Mouse (Mus musculus) gastrocnemius, adult 2 months (tissue): Measurements from ENCODE around the gene Zc3h12a. TPM values are rescaled to one million over a fixed set of nuclear protein-coding genes. Genes with fewer than 3 reads are reported as not detected.
A peak's percentile ranks its signal among the peaks of the same experiment; 100 is the strongest.

ENCODE experiments used
- DNase-seq: peaks from one replicate; pipeline ENCODE4 v3.0.0; 2022
- H3K27ac ChIP-seq: fragments of 200-600 bp; 2 replicates; pipeline ENCODE4 v1.8.1; 2022; ENCODE audit warnings: mild to moderate bottlenecking
- H3K4me3 ChIP-seq: fragments of 200-600 bp; 2 replicates; pipeline ENCODE4 v1.8.1; 2022; ENCODE audit warnings: mild to moderate bottlenecking, moderate library complexity
- CTCF ChIP-seq: fragments of 200-600 bp; IDR thresholded peaks from 2 replicates; pipeline ENCODE4 v1.8.1; 2022; ENCODE audit warnings: antibody characterized with exemption, mild to moderate bottlenecking, moderate library complexity
- intact Hi-C: fragments of 180-260 bp; cut with DNase I; formaldehyde crosslinking; loops from one replicate; pipeline ENCODE4 v1.15.1; 2025
- long read RNA-seq, 2 experiments: library from polyadenylated mRNA; stranded (forward); transcript quantifications; one replicate each; pipeline ENCODE4 v2.0.0; 2021
- total RNA-seq, 2 experiments: library from RNA; stranded (reverse); gene quantifications; 2 replicates each; pipeline ENCODE4 v1.2.3; 2021

The Zc3h12a gene
- 1 to 10 TPM; 2.6 TPM for total RNA-seq
- long read RNA-seq, experiment 1, partial matches to known transcripts: 0 of 4 reads
- long read RNA-seq, experiment 1, other reads (novel, unspliced or antisense): 0 of 4 reads
- long read RNA-seq, experiment 2, transcript Zc3h12a-201 (6 exons, 2,755 nt): major isoform, 7 of 8 reads
- long read RNA-seq, experiment 2, partial matches to known transcripts: 0 of 8 reads
- long read RNA-seq, experiment 2, other reads (novel, unspliced or antisense): 1 of 8 reads

DNA sequence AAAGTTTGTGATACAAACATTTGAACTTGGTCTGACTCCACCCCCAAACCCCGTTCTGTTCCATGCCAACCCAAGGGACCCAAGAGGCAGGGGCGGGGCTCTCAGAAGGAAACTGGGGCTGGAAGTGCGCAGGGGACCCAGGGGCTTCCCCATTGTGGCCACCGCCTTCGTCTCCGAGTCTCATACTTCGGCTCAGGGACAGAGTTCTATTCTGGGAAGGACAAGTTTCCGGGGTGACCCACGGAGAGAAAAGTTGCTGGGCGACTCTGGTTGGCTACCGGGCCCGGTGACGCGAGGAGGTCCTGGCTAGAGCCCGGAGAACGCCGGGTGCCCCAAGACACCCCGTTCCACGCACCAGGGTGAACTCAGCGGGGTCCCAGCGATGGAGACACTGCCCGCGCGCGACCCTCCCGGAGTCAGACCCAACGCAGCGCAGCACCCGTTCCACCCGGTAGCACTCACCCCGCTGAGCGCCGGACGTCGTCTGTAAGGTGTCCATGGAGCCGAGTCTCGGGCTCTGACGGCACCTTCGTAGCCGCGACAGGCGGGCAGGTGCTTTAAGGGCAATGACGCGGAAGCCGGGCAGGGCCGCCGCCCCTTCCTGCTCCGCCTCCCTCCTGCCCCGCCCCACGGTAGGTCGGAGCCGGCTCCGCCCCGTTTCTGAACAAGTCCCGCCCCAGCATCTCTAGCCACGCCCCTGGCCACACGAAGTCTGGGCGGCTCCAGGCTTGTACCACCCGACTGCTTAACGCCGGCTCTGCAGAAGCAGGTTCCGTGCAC is at the start of gene Zc3h12a:
TSS of gene Zc3h12a (minus strand) at position 536 of the 780 bp plus-strand sequence.
- Histone ChIP-seq H3K4me3 (peak within 1 kb of the TSS; percentile 100), H3K27ac (peak within 1 kb of the TSS; percentile 99)
- DNase-seq: peak; percentile 95
- intact Hi-C loops: no loop called here
- TF ChIP-seq CTCF: no peak

DNA sequence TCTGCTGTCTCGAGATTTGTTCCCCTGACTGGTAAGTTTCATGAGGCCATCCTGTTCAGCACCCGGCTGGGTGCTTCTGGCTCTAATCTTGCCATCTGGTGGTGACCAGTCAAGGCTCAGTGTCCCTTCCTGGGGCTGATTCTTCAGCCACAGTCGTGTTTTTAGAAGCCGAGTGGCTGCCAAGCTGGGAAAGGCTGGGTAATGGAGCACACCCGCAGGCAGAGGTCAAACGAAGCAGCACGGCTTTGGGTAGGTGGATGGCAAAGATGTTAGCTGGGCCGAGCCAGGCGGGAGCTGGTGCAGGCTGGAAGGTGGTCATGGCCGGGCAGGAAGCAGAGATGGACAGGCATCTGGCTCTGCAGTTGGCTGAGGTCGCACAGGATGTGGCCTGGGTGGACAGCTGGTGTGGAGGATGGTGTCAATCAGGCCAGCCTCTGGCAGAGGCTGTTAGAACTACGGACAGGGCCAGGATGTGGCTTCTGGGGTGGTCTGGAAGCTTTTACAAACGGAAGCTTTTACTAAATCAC is 49.1 kb upstream of the Zc3h12a start:
- H3K4me3 ChIP-seq: no peak overlapping the region
- no peak for DNase-seq
- no peak for TF ChIP-seq CTCF
- H3K27ac ChIP-seq: no peak overlapping the region
- intact Hi-C loops: no loop called here

DNA sequence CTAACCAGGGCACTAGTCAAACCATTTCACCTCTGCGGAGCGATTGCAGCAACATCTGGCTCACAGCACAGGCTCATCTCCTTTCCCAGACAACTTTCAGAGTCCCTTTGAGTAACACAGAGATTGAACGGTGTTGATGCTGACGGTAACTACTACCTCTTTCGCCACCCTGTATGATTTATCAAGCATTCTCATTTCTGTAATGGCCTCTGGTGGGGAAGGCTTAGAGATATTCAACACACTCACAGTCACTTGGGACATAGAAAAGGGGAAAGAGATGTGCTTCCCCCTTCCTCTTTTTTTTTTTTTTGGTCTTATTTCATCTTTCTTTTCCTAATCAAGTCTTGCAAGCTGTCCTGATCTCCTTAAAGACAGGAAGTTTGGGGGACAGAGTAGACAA is 48.5 kb upstream of the Zc3h12a start:
- Histone ChIP-seq H3K27ac (no peak overlapping the region), H3K4me3 (no peak overlapping the region)
- no peak for DNase-seq
- intact Hi-C loops: no loop called here
- no peak for TF ChIP-seq CTCF

DNA sequence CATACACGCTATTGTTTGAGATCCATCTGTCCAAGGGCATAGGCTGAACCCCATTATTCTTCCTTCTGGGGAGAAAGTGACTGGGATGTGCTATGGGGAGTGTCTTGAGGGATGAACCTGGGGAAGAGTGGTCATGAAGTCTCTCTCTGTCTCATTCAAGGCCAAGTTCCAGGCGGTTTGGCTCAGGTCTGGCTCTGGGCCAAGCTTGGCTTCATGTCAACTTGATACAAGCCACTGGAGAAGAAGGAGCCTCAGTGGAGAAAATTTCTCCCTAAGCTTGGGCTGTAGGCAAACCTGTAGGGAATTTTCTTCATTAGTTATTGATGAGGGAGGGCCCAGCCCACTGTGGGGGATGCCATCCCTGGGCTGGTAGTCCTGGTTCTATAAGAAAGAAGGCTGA is 48.0 kb upstream of the Zc3h12a start:
- Histone ChIP-seq H3K4me3 (no peak overlapping the region), H3K27ac (no peak overlapping the region)
- intact Hi-C loops: no loop called here
- DNase-seq: no peak
- no peak for TF ChIP-seq CTCF

DNA sequence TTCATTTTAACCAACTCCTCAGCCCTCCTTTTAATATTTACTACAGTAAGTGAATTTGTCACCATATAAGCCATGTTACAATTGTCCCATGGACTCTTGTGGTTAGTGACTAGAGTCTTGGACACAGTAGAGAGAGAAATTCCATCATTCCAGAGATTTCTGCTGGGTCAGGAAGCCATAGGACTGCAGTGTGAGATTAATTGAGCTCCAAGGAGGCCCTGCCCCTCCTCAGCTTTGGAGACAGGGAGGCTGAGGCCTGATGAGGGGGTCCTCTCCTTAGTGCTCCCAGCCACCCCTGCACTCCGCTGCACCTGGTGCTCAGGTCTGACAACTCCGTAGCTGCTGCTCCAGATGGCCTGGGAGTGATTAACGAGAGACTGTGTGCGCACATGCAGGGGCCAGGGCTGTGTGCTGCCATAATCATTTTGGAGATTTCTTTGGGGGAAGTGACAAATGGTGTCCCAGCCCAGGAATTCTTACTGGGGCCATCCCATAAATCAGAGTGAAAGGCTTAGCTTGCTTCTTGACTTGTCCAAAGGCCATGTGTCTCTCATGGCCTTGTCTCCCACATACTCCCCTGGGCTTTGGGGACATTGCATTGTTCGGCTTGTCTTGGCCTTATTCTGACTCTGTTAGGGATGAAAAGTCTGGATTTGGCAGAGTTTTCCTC is 47.0 kb upstream of the Zc3h12a start:
- Histone ChIP-seq H3K4me3 (no peak overlapping the region), H3K27ac (no peak overlapping the region)
- intact Hi-C loops: no loop called here
- DNase-seq: no peak
- TF ChIP-seq CTCF: no peak

DNA sequence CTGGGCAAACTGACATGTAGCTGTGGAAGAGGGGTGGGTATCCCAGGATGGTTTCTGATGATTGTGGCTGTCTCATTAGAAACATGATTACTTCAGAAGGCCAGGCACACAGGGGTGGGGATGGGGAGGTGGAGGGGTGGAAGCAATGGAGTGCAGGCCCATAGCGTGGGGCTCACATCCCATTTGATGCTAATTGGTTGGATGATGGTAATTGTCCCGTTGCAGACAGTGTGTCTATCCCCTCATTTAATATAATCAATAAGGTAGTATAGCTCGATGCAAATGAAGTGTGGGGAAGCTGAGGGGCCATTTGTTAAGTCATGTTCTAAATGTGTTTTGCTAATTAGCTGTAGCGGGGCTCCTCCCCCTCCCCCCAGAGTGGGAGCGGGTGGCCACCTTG is 45.5 kb upstream of the Zc3h12a start:
- no peak for TF ChIP-seq CTCF
- H3K27ac ChIP-seq: no peak overlapping the region
- intact Hi-C loops: no loop called here
- no peak for DNase-seq
- H3K4me3 ChIP-seq: no peak overlapping the region

DNA sequence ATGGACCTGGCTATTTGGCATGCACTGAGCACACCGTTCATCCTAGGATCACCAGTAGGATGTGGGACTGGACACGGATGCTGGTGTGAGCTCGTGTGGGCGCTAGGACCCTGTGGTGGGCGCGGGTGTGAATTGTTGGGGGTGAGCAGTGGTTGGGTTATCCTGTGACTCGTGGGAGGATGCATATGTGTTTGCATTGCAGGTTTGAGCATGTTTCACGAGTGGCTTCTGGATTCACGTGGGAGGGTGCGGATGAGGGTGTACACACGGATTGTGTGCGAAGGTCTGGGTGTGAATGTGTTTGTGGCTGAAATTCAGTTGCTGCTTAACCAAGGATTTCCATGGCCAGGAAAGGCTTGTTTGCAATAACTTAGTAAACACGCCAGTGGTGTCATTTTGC is 45.1 kb upstream of the Zc3h12a start:
- intact Hi-C loops: no loop called here
- Histone ChIP-seq H3K4me3 (no peak overlapping the region), H3K27ac (no peak overlapping the region)
- DNase-seq: no peak
- TF ChIP-seq CTCF: no peak

DNA sequence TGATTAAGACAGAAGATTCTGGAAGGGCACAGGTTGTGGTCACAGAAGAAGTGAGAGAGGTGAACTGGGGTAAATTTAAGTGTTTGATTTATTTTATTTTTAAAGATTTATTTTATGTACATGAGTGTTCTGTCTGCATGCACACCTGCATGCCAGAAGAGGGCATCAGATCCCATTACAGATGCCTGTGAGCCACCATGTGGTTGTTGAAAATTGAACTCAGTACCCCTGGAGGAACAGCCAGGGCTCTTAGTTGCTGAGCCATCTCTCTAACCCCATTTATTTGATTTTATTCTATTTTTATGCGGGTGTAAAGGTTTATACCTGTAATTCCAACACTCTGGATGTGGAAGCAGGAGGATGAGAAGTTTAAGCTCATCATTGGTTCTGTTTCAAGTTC is 40.1 kb upstream of the Zc3h12a start:
- TF ChIP-seq CTCF: no peak
- intact Hi-C loops: no loop called here
- no peak overlapping the region for H3K4me3 ChIP-seq
- H3K27ac ChIP-seq: no peak overlapping the region
- DNase-seq: no peak

DNA sequence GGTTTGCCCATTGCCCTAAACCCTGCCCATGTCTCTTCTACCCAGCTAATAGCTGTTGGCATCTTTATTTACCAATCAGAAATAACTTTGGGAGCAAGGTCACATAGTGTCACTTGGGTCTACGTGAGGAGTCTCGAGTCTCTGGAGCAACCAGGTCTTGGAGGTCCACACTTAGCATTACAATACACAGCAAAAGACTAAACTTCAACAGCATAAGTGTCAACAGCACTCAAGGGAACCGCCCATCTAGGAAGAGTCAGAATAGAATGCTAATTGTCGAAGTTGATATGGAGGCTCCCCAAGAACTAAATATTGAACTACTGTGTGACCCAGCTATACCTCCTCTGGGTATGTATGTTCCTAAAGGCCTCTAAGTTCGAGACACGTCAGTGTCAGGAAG is 37.2 kb upstream of the Zc3h12a start:
- no peak for TF ChIP-seq CTCF
- intact Hi-C loops: loop anchor here (5.0 kb wide), 1 partner anchor 797 kb away; no protein-coding TSS in a partner anchor
- no peak for DNase-seq
- Histone ChIP-seq H3K4me3 (no peak overlapping the region), H3K27ac (no peak overlapping the region)

DNA sequence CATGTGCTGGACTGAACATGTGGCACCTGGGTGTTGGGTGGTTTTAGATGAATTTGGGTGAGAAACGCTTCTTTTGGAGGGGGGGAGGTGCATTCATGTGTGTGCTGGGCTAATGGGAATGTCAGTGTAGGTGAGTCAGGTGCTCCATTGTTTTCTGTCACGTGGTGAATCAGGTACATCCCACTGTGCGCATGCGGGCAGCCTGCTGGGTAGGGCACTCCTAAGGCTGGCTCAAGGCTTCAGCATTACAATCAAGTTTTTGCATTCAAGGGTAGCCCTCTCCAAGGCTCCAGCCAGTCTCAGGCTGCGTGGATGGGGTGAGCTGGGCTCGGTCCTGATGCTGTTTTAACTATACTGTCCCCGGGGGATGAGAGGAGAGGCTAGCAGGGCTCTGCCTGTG is 35.1 kb upstream of the Zc3h12a start:
- no peak overlapping the region for H3K27ac ChIP-seq
- no peak for DNase-seq
- H3K4me3 ChIP-seq: no peak overlapping the region
- intact Hi-C loops: loop anchor here (5.0 kb wide), 1 partner anchor 800 kb away; no protein-coding TSS in a partner anchor
- no peak for TF ChIP-seq CTCF

DNA sequence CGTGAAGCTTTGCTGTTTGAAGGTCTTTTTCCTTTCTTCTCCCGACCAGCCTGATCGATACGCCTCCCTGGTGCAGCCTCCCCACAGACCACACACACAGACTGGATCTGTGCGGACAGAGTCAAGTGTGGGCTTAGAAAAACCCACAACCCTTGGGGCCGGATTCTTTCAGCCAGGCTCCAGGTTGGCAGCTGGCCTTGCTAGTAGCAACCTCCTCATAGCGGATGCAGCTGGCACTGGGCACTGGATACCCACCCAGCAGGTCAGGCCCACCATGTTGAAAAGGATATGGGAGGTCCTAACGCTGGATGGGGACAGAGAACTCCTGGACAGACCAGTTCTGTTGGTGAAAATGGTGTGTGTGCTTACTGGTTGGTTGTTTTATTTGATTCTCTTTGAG is 33.8 kb upstream of the Zc3h12a start:
- intact Hi-C loops: loop anchor here (2.0 to 5.0 kb wide), 2 partner anchors 47 to 801 kb away; no protein-coding TSS in a partner anchor
- no peak for TF ChIP-seq CTCF
- Histone ChIP-seq H3K4me3 (no peak overlapping the region), H3K27ac (no peak overlapping the region)
- DNase-seq: no peak

DNA sequence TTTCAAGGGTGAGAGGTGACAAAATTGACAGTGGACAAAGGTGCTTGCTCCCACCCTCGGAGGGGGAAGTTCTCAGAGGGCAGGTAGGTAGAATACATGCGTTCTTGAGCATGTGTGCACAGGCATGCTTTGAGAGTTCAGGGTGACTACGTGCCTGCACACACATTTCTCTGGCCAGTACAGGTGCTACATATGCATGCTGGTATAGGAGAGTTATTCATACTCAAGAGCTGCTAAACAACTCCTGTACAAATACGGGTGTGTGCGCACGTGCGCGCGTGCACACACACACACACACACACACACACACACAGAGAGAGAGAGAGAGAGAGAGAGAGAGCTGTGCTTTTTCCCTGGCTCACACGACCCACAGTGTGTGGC is 33.3 kb upstream of the Zc3h12a start:
- no peak for TF ChIP-seq CTCF
- Histone ChIP-seq H3K27ac (no peak overlapping the region), H3K4me3 (no peak overlapping the region)
- intact Hi-C loops: loop anchor here (2.0 to 5.0 kb wide), 2 partner anchors 46 to 801 kb away; no protein-coding TSS in a partner anchor
- DNase-seq: no peak
